Mouse (Mus musculus) liver, adult 2 months (tissue): ENCODE results near the gene Rbm39. TPM values are rescaled to one million over a fixed set of nuclear protein-coding genes. Genes with fewer than 3 reads are reported as not detected.
A peak's percentile ranks its signal among the peaks of the same experiment; 100 is the strongest.

ENCODE experiments used
- DNase-seq: peaks from one replicate; pipeline ENCODE4 v3.0.0-alpha.2; 2011; ENCODE audit warnings: low read depth, low spot score; ENCODE audit errors: extremely low read depth
- H3K27ac ChIP-seq: fragments of 200-500 bp; replicated peaks from 2 replicates; pipeline ENCODE4 v1.5.1; 2012; ENCODE audit warnings: low read depth, mild to moderate bottlenecking, control low read depth, inconsistent platforms, low read length; ENCODE audit not compliant: insufficient read depth
- H3K27me3 ChIP-seq: fragments of 200-500 bp; 2 replicates; pipeline ENCODE4 v1.6.1; 2012; ENCODE audit warnings: mild to moderate bottlenecking, moderate library complexity, low read length, inconsistent platforms; ENCODE audit not compliant: control insufficient read depth, insufficient read depth
- H3K36me3 ChIP-seq: fragments of 200-500 bp; 2 replicates; pipeline ENCODE4 v1.6.1; 2012; ENCODE audit warnings: low read length, inconsistent platforms; ENCODE audit not compliant: control insufficient read depth, insufficient read depth
- H3K4me1 ChIP-seq: fragments of 200-500 bp; 2 replicates; pipeline ENCODE4 v1.6.1; 2011; ENCODE audit warnings: low read length; ENCODE audit not compliant: control insufficient read depth, insufficient read depth
- H3K4me3 ChIP-seq: fragments of 200-500 bp; 2 replicates; pipeline ENCODE4 v1.5.1; 2011; ENCODE audit warnings: low read depth, mild to moderate bottlenecking, control low read depth, low read length, moderate library complexity; ENCODE audit not compliant: insufficient read depth
- H3K79me2 ChIP-seq: fragments of 200-500 bp; 2 replicates; pipeline ENCODE4 v1.6.1; 2012; ENCODE audit warnings: inconsistent platforms, mild to moderate bottlenecking, low read length, moderate library complexity; ENCODE audit not compliant: control insufficient read depth, insufficient read depth
- H3K9ac ChIP-seq: fragments of 200-500 bp; 2 replicates; pipeline ENCODE4 v1.6.1; 2012; ENCODE audit warnings: low read depth, mild to moderate bottlenecking, control low read depth, inconsistent platforms, low read length
- CTCF ChIP-seq: fragments of 200-500 bp; IDR thresholded peaks from 2 replicates; pipeline ENCODE4 v1.5.1; 2011; ENCODE audit warnings: low read depth, low read length, control low read depth
- POLR2A ChIP-seq: fragments of 200-500 bp; IDR thresholded peaks from 2 replicates; pipeline ENCODE4 v1.6.1; 2011; ENCODE audit warnings: low read length, control low read depth; ENCODE audit not compliant: insufficient read depth; ENCODE audit errors: extremely low read depth
- WGBS: fragments of 180-500 bp; shearing (Covaris S2); methylation state at CpG from one replicate; pipeline ENCODE4 v1.1.7; 2018; 5-methylcytosine and 5-hydroxymethylcytosine counted together
- polyA plus RNA-seq: library from polyadenylated mRNA; depleted of rRNA; stranded (reverse); fragments of >200 nt; gene quantifications from 2 replicates; pipeline ENCODE4 v1.2.3, GENCODE M21; 2012; rRNA removed
- total RNA-seq: library from RNA; depleted of rRNA; stranded (reverse); fragments of >200 nt; gene quantifications from 2 replicates; pipeline ENCODE4 v1.2.3, GENCODE M21; 2014; rRNA removed

Rbm39 gene
- total and polyA plus RNA-seq, 2 experiments, result 19.9 to 219 TPM

- peak within 1 kb of the TSS; percentile 99 for H3K9ac ChIP-seq
- peaks cover 22% of the 10 kb centered on the region; the same call in 1 of the 2 replicates for H3K79me2 ChIP-seq
- 1% methylated on average over 74 of the region's 74 CpGs for WGBS
- peak within 1 kb of the TSS; percentile 98 for H3K27ac ChIP-seq
- peaks cover 8% of the 10 kb centered on the region for H3K4me1 ChIP-seq
- no peaks in the 10 kb centered on the region for H3K36me3 ChIP-seq
- DNase-seq, result peak; percentile 71
- H3K4me3 ChIP-seq, result peak within 1 kb of the TSS; percentile 99
- H3K27me3 ChIP-seq, result no peaks in the 10 kb centered on the region
- TF ChIP-seq POLR2A, result peak; percentile 59
- no peak for TF ChIP-seq CTCF
Measured at GRCm38 (mm10) chr2:156111358-156112079, 68.5 kb downstream of the Rbm39 start, which contains the start of the genes Cpne1 and Rbm12. Gene Cpne1, minus strand, starts transcription at chr2:156111965. Gene Rbm12, minus strand, starts transcription at chr2:156111978.

GRCm38 (mm10) chr2:156110627-156111357 is 69.2 kb downstream of the Rbm39 start:
- no peaks in the 10 kb centered on the region for H3K27me3 ChIP-seq
- DNase-seq, result peak; percentile 44
- TF ChIP-seq CTCF, result no peak
- TF ChIP-seq POLR2A, result no peak
- peaks cover 27% of the 10 kb centered on the region; the same call in 1 of the 2 replicates for H3K79me2 ChIP-seq
- H3K4me3 ChIP-seq, result peak overlapping the region; percentile 99
- peak overlapping the region; percentile 98 for H3K27ac ChIP-seq
- H3K9ac ChIP-seq, result peak overlapping the region; percentile 99
- H3K4me1 ChIP-seq, result peaks cover 8% of the 10 kb centered on the region
- 2% methylated on average over 16 of the region's 16 CpGs for WGBS
- H3K36me3 ChIP-seq, result no peaks in the 10 kb centered on the region

Other genes with a start within 250 kb of the Rbm39 start
- 61.3 and 65.9 TPM in 2 replicates for gene Uqcc1, start 249.9 kb downstream of the Rbm39 start, total RNA-seq
- 31.2 and 34.4 TPM in 2 replicates for gene Uqcc1, start 249.9 kb downstream of the Rbm39 start, polyA plus RNA-seq
- gene Gm15557, start 239.5 kb downstream of the Rbm39 start, total RNA-seq, result not detected in 2 replicates
- gene Gm15557, start 239.5 kb downstream of the Rbm39 start, polyA plus RNA-seq, result not detected in 2 replicates
- gene Gdf5, start 234.9 kb downstream of the Rbm39 start, total RNA-seq, result not detected in 2 replicates
- not detected in 2 replicates for gene Gdf5, start 234.9 kb downstream of the Rbm39 start, polyA plus RNA-seq
- gene Cep250, start 223.8 kb downstream of the Rbm39 start, total RNA-seq, result 2.3 and 3.3 TPM in 2 replicates
- gene Cep250, start 223.8 kb downstream of the Rbm39 start, polyA plus RNA-seq, result 1.7 and 2.5 TPM in 2 replicates
- gene 6430550D23Rik, start 172.3 kb downstream of the Rbm39 start, total RNA-seq, result 2.5 and 3.9 TPM in 2 replicates
- 2.2 and 3.5 TPM in 2 replicates for gene 6430550D23Rik, start 172.3 kb downstream of the Rbm39 start, polyA plus RNA-seq
- gene Ergic3, start 172.2 kb downstream of the Rbm39 start, total RNA-seq, result 59.2 and 71.9 TPM in 2 replicates
- 168 and 185 TPM in 2 replicates for gene Ergic3, start 172.2 kb downstream of the Rbm39 start, polyA plus RNA-seq
- not detected in 2 replicates for gene Fer1l4, start 127.3 kb downstream of the Rbm39 start, total RNA-seq
- gene Fer1l4, start 127.3 kb downstream of the Rbm39 start, polyA plus RNA-seq, result 0.06 TPM in 1 of 2 replicates, not detected in the other
- gene Spag4, start 115.1 kb downstream of the Rbm39 start, total RNA-seq, result 1.6 and 1.7 TPM in 2 replicates
- 4.8 and 5.5 TPM in 2 replicates for gene Spag4, start 115.1 kb downstream of the Rbm39 start, polyA plus RNA-seq
- 18.3 and 21.9 TPM in 2 replicates for gene Cpne1, start 68.3 kb downstream of the Rbm39 start, total RNA-seq
- 30.9 and 32.3 TPM in 2 replicates for gene Cpne1, start 68.3 kb downstream of the Rbm39 start, polyA plus RNA-seq
- 3.9 and 5.1 TPM in 2 replicates for gene Rbm12, start 68.3 kb downstream of the Rbm39 start, total RNA-seq
- 4.0 and 4.2 TPM in 2 replicates for gene Rbm12, start 68.3 kb downstream of the Rbm39 start, polyA plus RNA-seq
- gene Gm28036, start 53.1 kb downstream of the Rbm39 start, total RNA-seq, result 1.6 and 1.9 TPM in 2 replicates
- gene Gm28036, start 53.1 kb downstream of the Rbm39 start, polyA plus RNA-seq, result 0.70 and 1.1 TPM in 2 replicates
- gene Romo1, start 36.2 kb downstream of the Rbm39 start, total RNA-seq, result 139 and 152 TPM in 2 replicates
- gene Romo1, start 36.2 kb downstream of the Rbm39 start, polyA plus RNA-seq, result 247 and 252 TPM in 2 replicates
- gene Nfs1, start 36.1 kb downstream of the Rbm39 start, total RNA-seq, result 71.1 and 75.1 TPM in 2 replicates
- 67.4 and 71.5 TPM in 2 replicates for gene Nfs1, start 36.1 kb downstream of the Rbm39 start, polyA plus RNA-seq
- gene Phf20, start 16.2 kb upstream of the Rbm39 start, total RNA-seq, result 5.6 and 6.2 TPM in 2 replicates
- gene Phf20, start 16.2 kb upstream of the Rbm39 start, polyA plus RNA-seq, result 2.9 and 3.1 TPM in 2 replicates
- 0.67 and 1.0 TPM in 2 replicates for gene Cnbd2, start 132.1 kb upstream of the Rbm39 start, total RNA-seq
- gene Cnbd2, start 132.1 kb upstream of the Rbm39 start, polyA plus RNA-seq, result 0.40 and 0.62 TPM in 2 replicates
- 31.1 and 34.3 TPM in 2 replicates for gene Scand1, start 132.5 kb upstream of the Rbm39 start, total RNA-seq
- gene Scand1, start 132.5 kb upstream of the Rbm39 start, polyA plus RNA-seq, result 65.9 and 81.5 TPM in 2 replicates
- gene Epb41l1, start 240.7 kb upstream of the Rbm39 start, total RNA-seq, result 1.2 and 1.3 TPM in 2 replicates
- gene Epb41l1, start 240.7 kb upstream of the Rbm39 start, polyA plus RNA-seq, result 0.72 and 1.1 TPM in 2 replicates